Mouse (Mus musculus): ENCODE results near the gene Tcp10c. TPM values are rescaled to one million over a fixed set of nuclear protein-coding genes. Genes with fewer than 3 reads are reported as not detected.
A peak's percentile ranks its signal among the peaks of the same experiment; 100 is the strongest.
"Not testable (repeated sequence)": the region's sequence is repeated elsewhere in the genome, so short reads cannot be mapped to it uniquely, and the experiment has no call there.

Gene Tcp10c
- not detected in 2 replicates for polyA plus RNA-seq (2014; fragmentation: Nextera tagmentation; extraction: Ambion mirVana)

DNA sequence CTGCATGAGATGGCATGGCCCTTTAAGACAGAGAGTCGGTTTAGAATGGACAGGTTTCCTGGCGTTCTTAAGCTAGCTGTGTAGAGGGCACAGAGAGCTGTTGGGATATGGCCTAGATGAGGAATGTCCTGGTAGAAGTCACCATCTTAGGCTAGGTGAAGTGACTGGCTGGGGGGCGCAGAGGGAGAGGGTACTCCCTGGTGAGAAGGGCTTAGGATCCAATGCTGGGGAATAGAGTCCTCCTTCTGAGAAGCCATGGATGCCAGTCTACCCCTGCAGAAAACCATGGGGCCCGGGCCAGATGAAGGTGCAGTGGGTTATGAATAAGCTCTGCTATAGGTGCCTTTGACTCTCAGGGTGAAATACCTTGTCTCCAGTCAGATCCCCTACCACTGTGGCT lies at the start of gene Tcp10c:
Gene Tcp10c, plus strand, starts transcription at position 52 of the 400 bp plus-strand sequence.
- DNase-seq (ENCODE audit: low spot score); H3K27me3 ChIP-seq (replicated peaks; ENCODE audit: control insufficient read depth, insufficient read depth, low read length); H3K27ac ChIP-seq (ENCODE audit: low read depth, low read length); H3K9ac ChIP-seq (ENCODE audit: low read depth, low read length); ATAC-seq (replicated peaks; ENCODE audit: low FRiP score); H3K4me3 ChIP-seq (ENCODE audit: low read depth, low read length); H3K4me1 ChIP-seq (replicated peaks; ENCODE audit: control insufficient read depth, insufficient read depth, low read length); H3K36me3 ChIP-seq (ENCODE audit: control insufficient read depth, insufficient read depth, low read length); H3K4me2 ChIP-seq: not testable (repeated sequence)
- 76% methylated on average over 4 of the region's 4 CpGs for WGBS
- H3K9me3 ChIP-seq (ENCODE audit: control insufficient read depth, low read length) = peaks cover 17% of the 10 kb centered on the region

DNA sequence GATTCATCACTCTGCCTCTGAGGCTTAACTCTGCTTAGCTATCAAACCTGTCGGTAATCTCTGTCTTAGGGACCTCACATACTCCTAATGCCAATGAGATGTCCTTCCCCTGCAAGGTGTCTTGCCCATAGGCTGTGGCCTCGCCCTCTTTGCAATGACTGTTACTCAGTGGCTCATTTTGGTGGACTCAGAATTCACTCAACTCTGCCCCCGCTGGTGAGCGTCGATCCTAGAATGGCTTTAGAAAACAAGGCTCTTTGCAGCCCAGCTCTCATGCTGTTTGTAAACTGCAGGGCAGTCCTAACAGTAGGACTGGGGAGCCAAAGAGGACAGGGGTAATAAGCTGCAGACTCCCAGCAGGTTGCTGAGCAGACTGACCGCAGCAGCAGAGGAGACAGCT lies 46.5 kb upstream of the Tcp10c start:
- not testable (repeated sequence) for H3K9ac ChIP-seq (ENCODE audit: low read depth, low read length); H3K4me1 ChIP-seq (replicated peaks; ENCODE audit: control insufficient read depth, insufficient read depth, low read length); H3K36me3 ChIP-seq (ENCODE audit: control insufficient read depth, insufficient read depth, low read length); H3K27ac ChIP-seq (ENCODE audit: low read depth, low read length); ATAC-seq (replicated peaks; ENCODE audit: low FRiP score); H3K4me3 ChIP-seq (ENCODE audit: low read depth, low read length); H3K4me2 ChIP-seq; H3K27me3 ChIP-seq (replicated peaks; ENCODE audit: control insufficient read depth, insufficient read depth, low read length); DNase-seq (ENCODE audit: low spot score)
- H3K9me3 ChIP-seq (ENCODE audit: control insufficient read depth, low read length) = peaks cover 24% of the 10 kb centered on the region
- WGBS = 81% methylated on average over 5 of the region's 6 CpGs

DNA sequence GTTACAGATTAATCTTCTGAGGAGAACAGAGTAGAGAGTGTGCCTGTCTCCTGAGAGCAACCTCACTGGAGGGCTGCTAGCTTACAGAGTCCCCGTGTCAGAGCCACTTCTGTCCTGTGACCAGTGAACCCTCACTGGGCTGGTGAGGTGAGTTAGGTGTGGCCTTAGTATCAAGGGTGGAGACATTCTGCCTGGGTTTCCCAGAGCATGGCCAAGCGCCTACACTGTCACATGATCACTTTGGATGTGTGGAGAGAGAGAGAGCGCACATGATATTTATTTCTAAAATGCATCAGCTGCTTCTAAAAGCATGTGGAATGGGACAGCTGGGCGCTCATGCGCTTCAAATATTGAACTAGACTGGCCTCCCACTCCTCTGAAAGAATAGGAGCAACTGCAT lies 46.0 kb upstream of the Tcp10c start:
- not testable (repeated sequence) for H3K9ac ChIP-seq (ENCODE audit: low read depth, low read length); ATAC-seq (replicated peaks; ENCODE audit: low FRiP score); H3K4me2 ChIP-seq; H3K27me3 ChIP-seq (replicated peaks; ENCODE audit: control insufficient read depth, insufficient read depth, low read length); DNase-seq (ENCODE audit: low spot score); H3K4me1 ChIP-seq (replicated peaks; ENCODE audit: control insufficient read depth, insufficient read depth, low read length); H3K36me3 ChIP-seq (ENCODE audit: control insufficient read depth, insufficient read depth, low read length); H3K4me3 ChIP-seq (ENCODE audit: low read depth, low read length); H3K27ac ChIP-seq (ENCODE audit: low read depth, low read length)
- peaks cover 24% of the 10 kb centered on the region for H3K9me3 ChIP-seq (ENCODE audit: control insufficient read depth, low read length)
- WGBS = 77% methylated on average over 5 of the region's 5 CpGs

DNA sequence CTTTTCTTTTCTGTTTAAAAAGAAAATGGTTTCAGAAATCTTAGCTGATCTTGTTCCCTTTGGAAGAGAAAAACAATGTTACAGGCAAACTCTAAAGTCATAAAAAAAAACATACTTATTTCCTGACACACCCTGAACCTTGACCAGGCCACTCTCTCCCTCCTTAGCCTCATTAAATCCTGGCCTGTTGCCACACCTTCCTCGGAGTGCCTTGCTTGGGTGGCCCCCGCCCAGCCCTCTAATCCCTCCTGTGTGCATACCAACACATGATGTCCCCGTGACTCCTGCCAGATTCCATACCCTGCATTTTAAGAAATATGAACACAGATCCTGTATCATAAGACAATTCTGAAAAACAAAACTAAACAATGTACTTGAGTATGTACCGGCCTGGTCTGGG lies 45.6 kb upstream of the Tcp10c start:
- ATAC-seq (replicated peaks; ENCODE audit: low FRiP score) = not testable (repeated sequence)

DNA sequence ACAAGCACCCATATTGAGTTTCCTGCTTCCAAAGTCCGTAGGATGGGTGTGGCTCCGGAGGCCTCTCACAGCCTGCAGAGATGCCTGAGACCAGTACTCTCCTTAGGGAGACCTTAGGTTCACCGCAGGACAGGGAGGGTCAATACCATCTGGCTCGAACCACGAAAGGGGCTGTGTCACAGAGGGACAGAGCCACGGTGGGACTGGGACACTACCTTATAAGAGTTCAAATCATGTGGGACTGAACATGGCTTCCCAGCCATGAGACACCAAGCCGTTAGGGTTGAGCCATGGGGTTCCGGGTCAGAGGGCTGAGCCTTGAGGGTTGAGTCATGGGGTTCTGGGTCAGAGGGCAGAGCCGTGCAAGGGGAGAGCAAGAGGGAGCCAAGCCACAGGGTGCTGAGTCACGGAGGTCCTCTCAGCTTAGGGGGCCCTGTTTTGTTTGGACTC lies 45.2 kb upstream of the Tcp10c start:
- not testable (repeated sequence) for H3K36me3 ChIP-seq (ENCODE audit: control insufficient read depth, insufficient read depth, low read length); H3K4me2 ChIP-seq; H3K27me3 ChIP-seq (replicated peaks; ENCODE audit: control insufficient read depth, insufficient read depth, low read length); H3K4me3 ChIP-seq (ENCODE audit: low read depth, low read length); H3K27ac ChIP-seq (ENCODE audit: low read depth, low read length); H3K4me1 ChIP-seq (replicated peaks; ENCODE audit: control insufficient read depth, insufficient read depth, low read length); DNase-seq (ENCODE audit: low spot score); H3K9ac ChIP-seq (ENCODE audit: low read depth, low read length)
- peaks cover 24% of the 10 kb centered on the region for H3K9me3 ChIP-seq (ENCODE audit: control insufficient read depth, low read length)
- ATAC-seq (replicated peaks; ENCODE audit: low FRiP score) = peak; percentile 24; the same call in 1 of the 2 replicates
- 84% methylated on average over 10 of the region's 10 CpGs for WGBS

More for the DNA sequence above, 45.6 kb upstream of the Tcp10c start:
- not testable (repeated sequence) for H3K36me3 ChIP-seq (ENCODE audit: control insufficient read depth, insufficient read depth, low read length); H3K4me3 ChIP-seq (ENCODE audit: low read depth, low read length); H3K27ac ChIP-seq (ENCODE audit: low read depth, low read length); DNase-seq (ENCODE audit: low spot score); H3K4me1 ChIP-seq (replicated peaks; ENCODE audit: control insufficient read depth, insufficient read depth, low read length); H3K9ac ChIP-seq (ENCODE audit: low read depth, low read length); H3K27me3 ChIP-seq (replicated peaks; ENCODE audit: control insufficient read depth, insufficient read depth, low read length); H3K4me2 ChIP-seq
- peaks cover 24% of the 10 kb centered on the region for H3K9me3 ChIP-seq (ENCODE audit: control insufficient read depth, low read length)
- WGBS = 84% methylated on average over 4 of the region's 4 CpGs

DNA sequence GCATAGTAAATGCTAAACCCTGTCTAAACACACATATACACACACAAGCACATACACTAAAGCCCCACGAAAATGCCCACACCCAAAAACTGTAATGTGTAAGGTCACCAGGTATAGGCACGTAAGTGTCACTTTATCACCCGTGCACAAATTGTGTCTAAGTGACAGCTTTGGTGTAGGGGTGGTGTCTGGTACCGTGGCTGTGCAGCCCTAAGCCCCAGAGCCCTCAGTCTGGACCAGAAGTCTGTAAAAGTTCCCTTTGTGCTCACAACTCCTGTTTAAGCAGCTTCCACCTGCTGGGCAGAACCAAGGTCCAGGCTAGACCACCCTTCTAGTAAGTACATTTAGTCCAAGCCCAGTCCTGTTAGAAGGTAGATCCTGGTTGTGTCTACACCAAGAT lies 24.4 kb upstream of the Tcp10c start:
- not testable (repeated sequence) for H3K4me3 ChIP-seq (ENCODE audit: low read depth, low read length); ATAC-seq (replicated peaks; ENCODE audit: low FRiP score); H3K4me1 ChIP-seq (replicated peaks; ENCODE audit: control insufficient read depth, insufficient read depth, low read length); H3K9ac ChIP-seq (ENCODE audit: low read depth, low read length); H3K27ac ChIP-seq (ENCODE audit: low read depth, low read length); DNase-seq (ENCODE audit: low spot score); H3K4me2 ChIP-seq; H3K36me3 ChIP-seq (ENCODE audit: control insufficient read depth, insufficient read depth, low read length); H3K27me3 ChIP-seq (replicated peaks; ENCODE audit: control insufficient read depth, insufficient read depth, low read length)
- H3K9me3 ChIP-seq (ENCODE audit: control insufficient read depth, low read length) = peaks cover 25% of the 10 kb centered on the region
- WGBS = 74% methylated on average over 4 of the region's 4 CpGs

DNA sequence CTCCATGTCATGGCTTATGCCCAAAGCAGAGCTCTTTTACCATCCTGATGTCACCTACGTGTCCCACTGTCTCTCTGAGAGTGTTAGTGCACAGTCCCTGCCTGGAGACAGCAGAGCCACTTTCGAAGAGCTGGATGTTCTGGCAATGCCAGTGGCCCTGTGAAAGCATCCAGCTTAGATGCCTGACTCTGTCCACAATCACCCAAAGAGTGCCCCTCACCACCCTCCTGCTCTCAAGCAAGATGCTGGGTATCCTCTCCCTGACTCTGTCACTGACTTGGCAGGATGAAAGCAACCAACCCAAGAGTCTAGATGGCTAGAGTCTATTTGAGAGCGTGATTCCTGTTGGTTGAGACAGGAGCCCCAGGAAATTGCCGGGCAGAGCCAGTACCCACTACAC lies 23.2 kb upstream of the Tcp10c start:
- not testable (repeated sequence) for H3K27me3 ChIP-seq (replicated peaks; ENCODE audit: control insufficient read depth, insufficient read depth, low read length); H3K9ac ChIP-seq (ENCODE audit: low read depth, low read length); H3K36me3 ChIP-seq (ENCODE audit: control insufficient read depth, insufficient read depth, low read length); H3K27ac ChIP-seq (ENCODE audit: low read depth, low read length); H3K4me3 ChIP-seq (ENCODE audit: low read depth, low read length); H3K4me2 ChIP-seq; H3K4me1 ChIP-seq (replicated peaks; ENCODE audit: control insufficient read depth, insufficient read depth, low read length); DNase-seq (ENCODE audit: low spot score); ATAC-seq (replicated peaks; ENCODE audit: low FRiP score)
- WGBS = 66% methylated on average over 3 of the region's 4 CpGs
- peaks cover 23% of the 10 kb centered on the region for H3K9me3 ChIP-seq (ENCODE audit: control insufficient read depth, low read length)

DNA sequence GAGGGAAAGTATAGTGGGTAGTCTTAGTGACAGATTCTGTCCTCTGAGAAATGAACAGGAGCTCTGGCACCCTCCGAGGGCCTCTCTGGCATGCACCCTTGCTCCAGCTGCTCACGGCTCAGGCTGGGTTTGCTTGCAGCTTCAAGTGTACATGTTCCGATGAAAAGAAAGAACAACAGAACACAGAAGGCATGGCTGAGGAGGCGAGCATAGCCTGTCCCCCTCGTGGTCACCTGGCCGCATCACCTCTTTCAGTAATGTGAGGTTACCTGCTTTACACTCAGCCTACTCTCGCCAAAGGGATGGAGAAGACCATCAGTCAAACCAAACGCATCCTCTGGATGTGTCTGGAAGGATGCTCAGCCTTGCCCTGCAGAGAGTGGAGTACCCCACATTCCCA lies 21.9 kb upstream of the Tcp10c start:
- ATAC-seq (replicated peaks; ENCODE audit: low FRiP score); H3K4me3 ChIP-seq (ENCODE audit: low read depth, low read length); H3K27me3 ChIP-seq (replicated peaks; ENCODE audit: control insufficient read depth, insufficient read depth, low read length); H3K27ac ChIP-seq (ENCODE audit: low read depth, low read length); DNase-seq (ENCODE audit: low spot score); H3K36me3 ChIP-seq (ENCODE audit: control insufficient read depth, insufficient read depth, low read length); H3K9ac ChIP-seq (ENCODE audit: low read depth, low read length); H3K4me2 ChIP-seq; H3K4me1 ChIP-seq (replicated peaks; ENCODE audit: control insufficient read depth, insufficient read depth, low read length): not testable (repeated sequence)
- peaks cover 25% of the 10 kb centered on the region for H3K9me3 ChIP-seq (ENCODE audit: control insufficient read depth, low read length)
- 81% methylated on average over 8 of the region's 8 CpGs for WGBS

DNA sequence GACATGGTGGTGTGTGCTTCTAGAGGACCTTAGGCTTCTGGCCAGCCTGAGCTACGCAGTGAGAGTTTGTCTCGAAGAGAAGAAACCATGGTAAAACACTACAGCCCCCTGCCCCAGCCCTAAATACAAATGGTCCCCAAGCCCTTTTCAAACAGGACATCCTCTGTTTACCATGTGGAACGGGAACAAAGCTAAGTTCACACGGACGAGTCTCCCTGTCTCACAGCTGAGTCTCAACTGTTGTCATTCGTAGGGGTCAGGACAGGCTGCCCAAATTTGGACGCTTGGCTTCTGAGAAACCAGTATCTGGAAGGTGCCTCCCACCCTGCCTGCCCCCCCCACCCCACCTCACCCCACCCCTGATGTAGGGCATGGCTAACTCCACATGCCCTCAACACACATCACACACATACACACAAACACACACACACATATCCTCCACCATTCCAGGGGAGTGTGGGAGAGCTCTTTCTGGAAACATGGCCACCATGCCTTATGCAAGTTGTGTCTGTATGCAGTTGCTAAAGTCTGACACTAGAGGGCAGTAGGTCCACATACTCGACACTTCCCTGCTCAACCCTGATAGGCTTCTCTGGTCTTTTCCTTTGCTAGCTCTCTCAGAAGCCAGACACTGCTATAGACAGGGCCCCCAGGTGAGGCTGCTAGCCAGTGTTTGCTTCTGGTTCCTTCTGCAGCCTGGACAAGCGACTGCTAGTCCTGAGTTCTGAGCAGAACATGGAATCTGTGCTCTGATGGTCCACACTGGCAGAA lies 17.2 kb upstream of the Tcp10c start:
- H3K4me1 ChIP-seq (replicated peaks; ENCODE audit: control insufficient read depth, insufficient read depth, low read length); H3K27ac ChIP-seq (ENCODE audit: low read depth, low read length); H3K9ac ChIP-seq (ENCODE audit: low read depth, low read length); H3K27me3 ChIP-seq (replicated peaks; ENCODE audit: control insufficient read depth, insufficient read depth, low read length); H3K4me3 ChIP-seq (ENCODE audit: low read depth, low read length); H3K36me3 ChIP-seq (ENCODE audit: control insufficient read depth, insufficient read depth, low read length); DNase-seq (ENCODE audit: low spot score); H3K4me2 ChIP-seq: not testable (repeated sequence)
- ATAC-seq (replicated peaks; ENCODE audit: low FRiP score) = peak; percentile 37
- 57% methylated on average over 9 of the region's 9 CpGs for WGBS
- H3K9me3 ChIP-seq (ENCODE audit: control insufficient read depth, low read length) = peaks cover 15% of the 10 kb centered on the region
